ENCODE assay signal across 8 mouse cellular contexts in the genomic region with DNA sequence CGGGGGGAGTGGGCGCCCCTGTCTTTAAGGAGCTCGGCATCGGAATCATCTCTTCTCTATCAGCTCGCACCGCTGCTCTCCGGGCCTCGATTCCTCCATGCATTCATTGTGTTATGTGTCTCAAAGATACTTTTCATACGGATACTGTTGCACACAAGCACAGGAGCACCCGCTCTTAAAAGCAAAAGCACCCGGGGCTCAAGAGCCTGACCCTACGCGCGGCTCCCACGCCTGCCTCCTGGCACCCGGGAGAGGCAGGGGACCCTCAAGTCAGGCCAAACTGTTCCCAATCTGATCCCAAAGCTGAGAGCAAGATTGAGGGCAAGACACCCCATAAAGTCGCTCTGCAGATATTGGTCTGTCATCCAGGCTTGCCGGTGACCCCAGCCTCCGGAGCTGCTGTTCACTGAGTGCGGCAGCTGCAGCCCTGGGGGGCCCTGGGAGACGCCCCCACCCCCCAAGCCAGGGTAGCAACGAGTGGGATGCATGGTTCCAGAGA. TPM values are rescaled to one million over a fixed set of nuclear protein-coding genes. Genes with fewer than 3 reads are reported as not detected.
DNase-seq lines count a peak whose midpoint lies in the region; ATAC-seq and TF ChIP-seq lines count a peak whose summit lies in the region.

No protein-coding gene starts in this region.

- no peak for TF ChIP-seq POLR2A in bone marrow macrophage, adult 2 months (IDR thresholded peaks at IDR 0.05; ENCODE audit: borderline replicate concordance, low read depth, low read length)

- peak; percentile 78 for DNase-seq in heart, embryonic 10.5 days (ENCODE audit: low spot score)
- DNase-seq in heart, adult 9 months (ENCODE audit: low spot score in 2 of 2) = no peak
- peak; percentile 9 for DNase-seq in forelimb bud, embryonic 11.5 days (ENCODE audit: low read depth, low spot score)
- peak; percentile 14 for DNase-seq in thymus, postnatal 0 days (ENCODE audit: low spot score)

- peak overlapping the region; percentile 67 for H3K9ac ChIP-seq in kidney, embryonic 16.5 days (replicated peaks; ENCODE audit: low read length)

- peak; percentile 11; the same call in 1 of the 2 replicates for ATAC-seq in kidney, embryonic 16.5 days (ENCODE audit: low FRiP score, low TSS enrichment)
- ATAC-seq in granulocyte monocyte progenitor cell, adult 5-6 weeks (replicated peaks; ENCODE audit: poor library complexity, severe bottlenecking) = no peak

- H3K4me3 ChIP-seq in heart, embryonic 10.5 days = peak overlapping the region; percentile 90
- H3K4me3 ChIP-seq in bone marrow macrophage, adult 2 months (ENCODE audit: insufficient read depth, low read length) = no peak overlapping the region
- peak overlapping the region; percentile 80 for H3K4me3 ChIP-seq in kidney, embryonic 16.5 days (ENCODE audit: low read length)
- no peak overlapping the region for H3K4me3 ChIP-seq in macrophage (ENCODE audit: inconsistent target)

- H3K27me3 ChIP-seq in heart, embryonic 10.5 days (ENCODE audit: insufficient read depth, poor library complexity, severe bottlenecking) = no peaks in the 10 kb centered on the region
- H3K27me3 ChIP-seq in kidney, embryonic 16.5 days (ENCODE audit: insufficient read depth, low read length) = no peaks in the 10 kb centered on the region

- H3K27ac ChIP-seq in heart, embryonic 10.5 days = peak overlapping the region; percentile 92
- peak overlapping the region; percentile 93; the same call in 1 of the 2 replicates for H3K27ac ChIP-seq in bone marrow macrophage, adult 2 months (ENCODE audit: insufficient read depth, low read depth, low read length)
- H3K27ac ChIP-seq in kidney, embryonic 16.5 days (ENCODE audit: low read length) = peak overlapping the region; percentile 93
- peak overlapping the region; percentile 85 for H3K27ac ChIP-seq in macrophage

- H3K9me3 ChIP-seq in heart, embryonic 10.5 days = no peaks in the 10 kb centered on the region
- no peaks in the 10 kb centered on the region for H3K9me3 ChIP-seq in kidney, embryonic 16.5 days (ENCODE audit: low read length)

- H3K36me3 ChIP-seq in heart, embryonic 10.5 days = no peaks in the 10 kb centered on the region
- H3K36me3 ChIP-seq in kidney, embryonic 16.5 days (ENCODE audit: insufficient read depth, low read length) = no peaks in the 10 kb centered on the region
- H3K36me3 ChIP-seq in macrophage (ENCODE audit: inconsistent target) = no peaks in the 10 kb centered on the region

- peaks cover 33% of the 10 kb centered on the region for H3K4me1 ChIP-seq in heart, embryonic 10.5 days
- H3K4me1 ChIP-seq in bone marrow macrophage, adult 2 months (ENCODE audit: control insufficient read depth, insufficient read depth, low read length) = peaks cover 4% of the 10 kb centered on the region
- peaks cover 35% of the 10 kb centered on the region for H3K4me1 ChIP-seq in kidney, embryonic 16.5 days (ENCODE audit: insufficient read depth, low read length)

- WGBS in heart, embryonic 10.5 days = under 1% methylated on average over 22 of the region's 22 CpGs
- WGBS in kidney, embryonic 16.5 days = 5% methylated on average over 22 of the region's 22 CpGs
- WGBS in macrophage (ENCODE audit: missing documents) = 35% methylated on average over 22 of the region's 22 CpGs

- TF ChIP-seq CTCF in bone marrow macrophage, adult 2 months (IDR thresholded peaks at IDR 0.05; ENCODE audit: low read depth, low read length) = no peak

- peak overlapping the region; percentile 89 for H3K4me2 ChIP-seq in kidney, embryonic 16.5 days (replicated peaks; ENCODE audit: low read depth, low read length)

- peaks cover 38% of the 10 kb centered on the region for H3K79me2 ChIP-seq in macrophage (ENCODE audit: inconsistent target)

RNA-seq across cellular contexts. Expression of gene Stx16, which starts 1.0 kb away (rescaled TPM):
- 10.1 and 11.9 TPM in 2 replicates for polyA plus RNA-seq in heart, embryonic 10.5 days (2016; fragmentation: Nextera tagmentation; extraction: Ambion mirVana)
- 108 and 119 TPM in 2 replicates for polyA plus RNA-seq in bone marrow macrophage, adult 2 months (2012; ENCODE audit: insufficient read depth, insufficient read length, missing spikeins)
- polyA plus RNA-seq in kidney, embryonic 16.5 days (2015; fragmentation: Nextera tagmentation; extraction: Ambion mirVana) = 11.8 TPM in 2 replicates
- total RNA-seq in macrophage (2018; cell fraction: chromatin; rRNA removed) = 100 to 1,000 TPM; 101 to 353 (median 222) TPM
- total RNA-seq in macrophage (2018; cell fraction: cytosol; rRNA removed) = 10 to 100 TPM; 24.1 to 48.0 (median 35.7) TPM
- 100 to 1,000 TPM in 22 of 26 experiments, 10 to 100 TPM in 4; 85.2 to 268 (median 153) TPM for total RNA-seq in macrophage (2018; cell fraction: nucleus; rRNA removed)
- 26.3 to 42.9 TPM (median 31.8 TPM) in 3 replicates for polyA plus RNA-seq in macrophage (2018)
- polyA plus RNA-seq in thymus, postnatal 0 days (2015; fragmentation: Nextera tagmentation; extraction: Ambion mirVana) = 9.8 and 12.3 TPM in 2 replicates
- total RNA-seq in granulocyte monocyte progenitor cell, adult 5-6 weeks (2014; fragmentation: Nextera tagmentation) = 36.7 and 46.6 TPM in 2 replicates
- 40.6 and 48.2 TPM in 2 replicates for total RNA-seq in granulocyte monocyte progenitor cell, adult 5-6 weeks (2017)

RNA-seq across cellular contexts. Expression of gene Npepl1, which starts 35.0 kb away (rescaled TPM):
- 51.6 and 53.6 TPM in 2 replicates for polyA plus RNA-seq in heart, embryonic 10.5 days (2016; fragmentation: Nextera tagmentation; extraction: Ambion mirVana)
- polyA plus RNA-seq in bone marrow macrophage, adult 2 months (2012; ENCODE audit: insufficient read depth, insufficient read length, missing spikeins) = 38.8 and 41.9 TPM in 2 replicates
- polyA plus RNA-seq in kidney, embryonic 16.5 days (2015; fragmentation: Nextera tagmentation; extraction: Ambion mirVana) = 50.5 and 51.9 TPM in 2 replicates
- 100 to 1,000 TPM in 5 of 26 experiments, 10 to 100 TPM in 21; 51.7 to 128 (median 79.5) TPM for total RNA-seq in macrophage (2018; cell fraction: chromatin; rRNA removed)
- 10 to 100 TPM; 23.9 to 40.5 (median 32.4) TPM for total RNA-seq in macrophage (2018; cell fraction: cytosol; rRNA removed)
- 100 to 1,000 TPM in 6 of 26 experiments, 10 to 100 TPM in 20; 29.4 to 139 (median 68.8) TPM for total RNA-seq in macrophage (2018; cell fraction: nucleus; rRNA removed)
- polyA plus RNA-seq in macrophage (2018) = 29.7 to 57.5 TPM (median 34.5 TPM) in 3 replicates
- 55.9 and 56.2 TPM in 2 replicates for polyA plus RNA-seq in thymus, postnatal 0 days (2015; fragmentation: Nextera tagmentation; extraction: Ambion mirVana)
- 59.3 and 81.7 TPM in 2 replicates for total RNA-seq in granulocyte monocyte progenitor cell, adult 5-6 weeks (2014; fragmentation: Nextera tagmentation)
- 24.6 and 30.2 TPM in 2 replicates for total RNA-seq in granulocyte monocyte progenitor cell, adult 5-6 weeks (2017)

Comparison
In these comparisons a context has a peak if more than half of its experiments do, and no peak if none do; other contexts are left out.
1. DNase-seq: peak in heart, embryonic 10.5 days (single experiment), forelimb bud, embryonic 11.5 days (single experiment) and thymus, postnatal 0 days (single experiment); none in heart, adult 9 months (0 of 2).
2. H3K4me3 ChIP-seq: peak in heart, embryonic 10.5 days (single experiment) and kidney, embryonic 16.5 days (single experiment); none in bone marrow macrophage, adult 2 months (single experiment) and macrophage (single experiment).
3. Peak in every context shown above with its lines, with median percentiles within 50 percentile points of each other: H3K27ac ChIP-seq.